In genomic region chr1:130745591-130745990, GRCm38 (mm10) we compare ENCODE assay signal across 37 mouse cellular contexts. TPM values are rescaled to one million over a fixed set of nuclear protein-coding genes. Genes with fewer than 3 reads are reported as not detected.
DNase-seq lines count a peak whose midpoint lies in the region; ATAC-seq and TF ChIP-seq lines count a peak whose summit lies in the region.
"Had no signal": no experiment of that assay in that cellular context is flagged by ENCODE, and none has a peak within 500 bp of the region (broad histone marks: within the 10 kb centered on the region; RNA-seq: fewer than 3 reads in every experiment).

No protein-coding gene starts in this region.

- no peaks in the 10 kb centered on the region for H3K9me3 ChIP-seq in liver, postnatal 0 days (ENCODE audit: low read length)
- no peaks in the 10 kb centered on the region for H3K9me3 ChIP-seq in liver, embryonic 12.5 days (replicated peaks)
- H3K9me3 ChIP-seq in stomach, embryonic 16.5 days (replicated peaks; ENCODE audit: control insufficient read depth, low read length), result no peaks in the 10 kb centered on the region
- H3K9me3 ChIP-seq in kidney, embryonic 15.5 days (replicated peaks), result no peaks in the 10 kb centered on the region
- H3K9me3 ChIP-seq in hindbrain, embryonic 12.5 days (replicated peaks), result no peaks in the 10 kb centered on the region
- H3K9me3 ChIP-seq: hindbrain, embryonic 10.5 days; limb, embryonic 12.5 days; midbrain, embryonic 10.5 days; neural tube, embryonic 13.5 days had no signal

- no peaks in the 10 kb centered on the region for H3K27me3 ChIP-seq in liver, postnatal 0 days (ENCODE audit: insufficient read depth, low read length)
- no peaks in the 10 kb centered on the region for H3K27me3 ChIP-seq in liver, embryonic 12.5 days (replicated peaks)
- H3K27me3 ChIP-seq in stomach, embryonic 16.5 days (ENCODE audit: control insufficient read depth, insufficient read depth, low read length), result no peaks in the 10 kb centered on the region
- H3K27me3 ChIP-seq in kidney, embryonic 15.5 days, result no peaks in the 10 kb centered on the region
- no peaks in the 10 kb centered on the region for H3K27me3 ChIP-seq in hindbrain, embryonic 12.5 days
- H3K27me3 ChIP-seq: limb, embryonic 12.5 days; neural tube, embryonic 13.5 days; Patski had no signal

- no peak overlapping the region for H3K9ac ChIP-seq in liver, postnatal 0 days (replicated peaks)
- H3K9ac ChIP-seq in liver, embryonic 12.5 days, result peak overlapping the region; percentile 22
- H3K9ac ChIP-seq in stomach, embryonic 16.5 days (ENCODE audit: low read length), result no peak overlapping the region
- no peak overlapping the region for H3K9ac ChIP-seq in kidney, embryonic 15.5 days
- H3K9ac ChIP-seq in hindbrain, embryonic 12.5 days, result no peak overlapping the region
- H3K9ac ChIP-seq: limb, embryonic 12.5 days; neural tube, embryonic 13.5 days had no signal

- H3K4me1 ChIP-seq in liver, postnatal 0 days (ENCODE audit: insufficient read depth), result peaks cover 43% of the 10 kb centered on the region
- H3K4me1 ChIP-seq in liver, embryonic 12.5 days, result peaks cover 69% of the 10 kb centered on the region
- H3K4me1 ChIP-seq in stomach, embryonic 16.5 days (ENCODE audit: control insufficient read depth, insufficient read depth, low read length), result peaks cover 11% of the 10 kb centered on the region
- H3K4me1 ChIP-seq in kidney, embryonic 15.5 days, result 0 out of 2 replicates have a peak, but pooled peaks cover 7% of the 10 kb centered on the region
- no peaks in the 10 kb centered on the region for H3K4me1 ChIP-seq in hindbrain, embryonic 12.5 days
- H3K4me1 ChIP-seq: limb, embryonic 12.5 days; neural tube, embryonic 13.5 days had no signal

- 89% methylated on average over 3 of the region's 3 CpGs for WGBS in liver, postnatal 0 days (ENCODE audit: insufficient replicate concordance)
- WGBS in liver, embryonic 12.5 days (ENCODE audit: insufficient replicate concordance), result 89% methylated on average over 3 of the region's 3 CpGs
- WGBS in stomach, embryonic 16.5 days, result 87% methylated on average over 3 of the region's 3 CpGs
- 94% methylated on average over 3 of the region's 3 CpGs for WGBS in kidney, embryonic 15.5 days
- WGBS in hindbrain, embryonic 12.5 days, result 92% methylated on average over 3 of the region's 3 CpGs

- TF ChIP-seq CTCF in liver, postnatal 0 days (IDR thresholded peaks at IDR 0.05; ENCODE audit: low read depth), result no peak

- H3K4me2 ChIP-seq in liver, postnatal 0 days (ENCODE audit: low read depth, low read length), result no peak overlapping the region
- peak overlapping the region; percentile 31; the same call in 1 of the 2 replicates for H3K4me2 ChIP-seq in liver, embryonic 12.5 days
- H3K4me2 ChIP-seq in stomach, embryonic 16.5 days (ENCODE audit: low read depth, low read length), result no peak overlapping the region
- H3K4me2 ChIP-seq in kidney, embryonic 15.5 days, result no peak overlapping the region
- no peak overlapping the region for H3K4me2 ChIP-seq in hindbrain, embryonic 12.5 days (replicated peaks)
- H3K4me2 ChIP-seq: limb, embryonic 12.5 days; neural tube, embryonic 13.5 days had no signal

- no peak for ATAC-seq in liver, postnatal 0 days
- no peak for ATAC-seq in liver, embryonic 12.5 days
- ATAC-seq in stomach, embryonic 16.5 days (ENCODE audit: insufficient read depth, low FRiP score), result no peak
- ATAC-seq in kidney, embryonic 15.5 days (replicated peaks; ENCODE audit: low FRiP score), result no peak
- no peak for ATAC-seq in hindbrain, embryonic 12.5 days (ENCODE audit: low FRiP score)
- ATAC-seq: forebrain, embryonic 16.5 days; hindbrain, embryonic 16.5 days; Patski had no signal

- DNase-seq in liver, result peak; percentile 65
- no peak for DNase-seq in liver, postnatal 0 days
- peak; percentile 30 for DNase-seq in R1 (ENCODE audit: low read depth, low spot score)
- DNase-seq: adrenal gland, adult 2 months; adrenal gland, postnatal 36 days; cerebellum, adult 18-20 months; cerebellum, postnatal 14 days; heart, adult 2 months; heart, postnatal 14 days; kidney, adult 11 months; kidney, postnatal 25 days; lung, adult 18-20 months; lung, postnatal 10 days; retina, postnatal 1 day; right cerebral cortex, postnatal 25 days; thymus, adult 2 months; thymus, postnatal 36 days had no signal

- H3K27ac ChIP-seq in liver, postnatal 0 days (ENCODE audit: low read depth), result no peak overlapping the region
- H3K27ac ChIP-seq in liver, embryonic 12.5 days, result peak overlapping the region; percentile 100
- H3K27ac ChIP-seq in stomach, embryonic 16.5 days (ENCODE audit: low read length), result 0 out of 2 replicates have a peak overlapping the region, but pooled peaks have one; percentile 30
- no peak overlapping the region for H3K27ac ChIP-seq in kidney, embryonic 15.5 days
- H3K27ac ChIP-seq in hindbrain, embryonic 12.5 days, result no peak overlapping the region
- H3K27ac ChIP-seq: heart, adult 2 months; hindbrain, embryonic 10.5 days; limb, embryonic 12.5 days; midbrain, embryonic 10.5 days; neural tube, embryonic 13.5 days had no signal

- no peak for TF ChIP-seq EP300 in liver, postnatal 0 days (IDR thresholded peaks at IDR 0.05; ENCODE audit: low read depth)

- no peak overlapping the region for H3K4me3 ChIP-seq in liver, postnatal 0 days (ENCODE audit: low read depth, low read length)
- no peak overlapping the region for H3K4me3 ChIP-seq in liver, embryonic 12.5 days
- H3K4me3 ChIP-seq in stomach, embryonic 16.5 days (replicated peaks; ENCODE audit: low read length), result no peak overlapping the region
- H3K4me3 ChIP-seq in kidney, embryonic 15.5 days (replicated peaks), result no peak overlapping the region
- no peak overlapping the region for H3K4me3 ChIP-seq in hindbrain, embryonic 12.5 days
- H3K4me3 ChIP-seq: erythroblast, embryonic 14.5 days; heart, adult 2 months; hindbrain, embryonic 10.5 days; limb, embryonic 12.5 days; midbrain, embryonic 10.5 days; myocyte; neural tube, embryonic 13.5 days had no signal

- H3K36me3 ChIP-seq in liver, postnatal 0 days (replicated peaks; ENCODE audit: insufficient read depth, low read length), result peaks cover 17% of the 10 kb centered on the region
- H3K36me3 ChIP-seq in liver, embryonic 12.5 days, result peaks cover 23% of the 10 kb centered on the region
- H3K36me3 ChIP-seq in stomach, embryonic 16.5 days (ENCODE audit: control insufficient read depth, insufficient read depth, low read length), result no peaks in the 10 kb centered on the region
- no peaks in the 10 kb centered on the region for H3K36me3 ChIP-seq in kidney, embryonic 15.5 days
- H3K36me3 ChIP-seq in hindbrain, embryonic 12.5 days, result no peaks in the 10 kb centered on the region
- H3K36me3 ChIP-seq: hindbrain, embryonic 10.5 days; limb, embryonic 12.5 days; midbrain, embryonic 10.5 days; neural tube, embryonic 13.5 days had no signal

RNA-seq across cellular contexts. Expression of gene AA986860, which starts 13.8 kb away (rescaled TPM):
- 1.1 and 1.4 TPM in 2 replicates for polyA plus RNA-seq in liver, postnatal 0 days (2015; fragmentation: Nextera tagmentation; extraction: Ambion mirVana)
- 8.0 and 8.5 TPM in 2 replicates for polyA plus RNA-seq in liver, embryonic 12.5 days (2016; fragmentation: Nextera tagmentation; extraction: Ambion mirVana)
- polyA plus RNA-seq in stomach, embryonic 16.5 days (2015; fragmentation: Nextera tagmentation; extraction: Ambion mirVana), result 44.2 and 52.0 TPM in 2 replicates
- polyA plus RNA-seq in kidney, embryonic 15.5 days (2015; fragmentation: Nextera tagmentation; extraction: Ambion mirVana), result 10.7 and 11.6 TPM in 2 replicates
- polyA plus RNA-seq in hindbrain, embryonic 12.5 days (2016; fragmentation: Nextera tagmentation; extraction: Ambion mirVana), result 1.2 and 1.3 TPM in 2 replicates

RNA-seq across cellular contexts. Expression of gene Pfkfb2, which starts 16.5 kb away (rescaled TPM):
- polyA plus RNA-seq in liver, postnatal 0 days (2015; fragmentation: Nextera tagmentation; extraction: Ambion mirVana), result 2.0 and 2.6 TPM in 2 replicates
- 7.1 and 9.0 TPM in 2 replicates for polyA plus RNA-seq in liver, embryonic 12.5 days (2016; fragmentation: Nextera tagmentation; extraction: Ambion mirVana)
- 11.3 and 11.6 TPM in 2 replicates for polyA plus RNA-seq in stomach, embryonic 16.5 days (2015; fragmentation: Nextera tagmentation; extraction: Ambion mirVana)
- polyA plus RNA-seq in kidney, embryonic 15.5 days (2015; fragmentation: Nextera tagmentation; extraction: Ambion mirVana), result 8.0 and 8.2 TPM in 2 replicates
- polyA plus RNA-seq in hindbrain, embryonic 12.5 days (2016; fragmentation: Nextera tagmentation; extraction: Ambion mirVana), result 17.0 and 17.8 TPM in 2 replicates

RNA-seq across cellular contexts. Expression of gene Yod1, which starts 28.5 kb away (rescaled TPM):
- polyA plus RNA-seq in liver, postnatal 0 days (2015; fragmentation: Nextera tagmentation; extraction: Ambion mirVana), result 17.3 and 20.3 TPM in 2 replicates
- polyA plus RNA-seq in liver, embryonic 12.5 days (2016; fragmentation: Nextera tagmentation; extraction: Ambion mirVana), result 49.3 and 49.7 TPM in 2 replicates
- polyA plus RNA-seq in stomach, embryonic 16.5 days (2015; fragmentation: Nextera tagmentation; extraction: Ambion mirVana), result 14.9 and 15.8 TPM in 2 replicates
- polyA plus RNA-seq in kidney, embryonic 15.5 days (2015; fragmentation: Nextera tagmentation; extraction: Ambion mirVana), result 11.5 TPM in 2 replicates
- polyA plus RNA-seq in hindbrain, embryonic 12.5 days (2016; fragmentation: Nextera tagmentation; extraction: Ambion mirVana), result 19.2 and 19.9 TPM in 2 replicates

RNA-seq across cellular contexts. Expression of gene Gm29427, which starts 30.0 kb away (rescaled TPM):
- polyA plus RNA-seq in liver, postnatal 0 days (2015; fragmentation: Nextera tagmentation; extraction: Ambion mirVana), result 0.07 TPM in 1 of 2 replicates, not detected in the other
- polyA plus RNA-seq in liver, embryonic 12.5 days (2016; fragmentation: Nextera tagmentation; extraction: Ambion mirVana), result not detected in 2 replicates
- polyA plus RNA-seq in stomach, embryonic 16.5 days (2015; fragmentation: Nextera tagmentation; extraction: Ambion mirVana), result 0.09 TPM in 1 of 2 replicates, not detected in the other
- polyA plus RNA-seq in kidney, embryonic 15.5 days (2015; fragmentation: Nextera tagmentation; extraction: Ambion mirVana), result not detected in 2 replicates
- 0.15 TPM in 1 of 2 replicates, not detected in the other for polyA plus RNA-seq in hindbrain, embryonic 12.5 days (2016; fragmentation: Nextera tagmentation; extraction: Ambion mirVana)
- polyA plus RNA-seq: adrenal gland, adult 2 months; brain, embryonic 14.5 days; embryonic facial prominence, embryonic 14.5 days; erythroblast, embryonic 14.5 days; forebrain, embryonic 11.5 days; heart, embryonic 14.5 days; hindbrain, embryonic 10.5 days; hindbrain, embryonic 16.5 days; kidney, embryonic 14.5 days; limb, embryonic 12.5 days; midbrain, embryonic 10.5 days; midbrain, postnatal 0 days; myocyte; neural tube, embryonic 13.5 days had no signal

RNA-seq across cellular contexts. Expression of gene Fcamr, which starts 55.1 kb away (rescaled TPM):
- polyA plus RNA-seq in liver, postnatal 0 days (2015; fragmentation: Nextera tagmentation; extraction: Ambion mirVana), result not detected in 2 replicates
- not detected in 2 replicates for polyA plus RNA-seq in liver, embryonic 12.5 days (2016; fragmentation: Nextera tagmentation; extraction: Ambion mirVana)
- 0.42 and 0.56 TPM in 2 replicates for polyA plus RNA-seq in stomach, embryonic 16.5 days (2015; fragmentation: Nextera tagmentation; extraction: Ambion mirVana)
- not detected in 2 replicates for polyA plus RNA-seq in kidney, embryonic 15.5 days (2015; fragmentation: Nextera tagmentation; extraction: Ambion mirVana)
- not detected in 2 replicates for polyA plus RNA-seq in hindbrain, embryonic 12.5 days (2016; fragmentation: Nextera tagmentation; extraction: Ambion mirVana)
- polyA plus RNA-seq: adrenal gland, adult 2 months; cortical plate, adult 2 months; erythroblast, embryonic 14.5 days; forebrain, embryonic 11.5 days; forebrain, embryonic 16.5 days; hindbrain, embryonic 10.5 days; hindbrain, embryonic 16.5 days; kidney, embryonic 14.5 days; limb, embryonic 12.5 days; midbrain, embryonic 10.5 days; midbrain, postnatal 0 days; myocyte; neural tube, embryonic 13.5 days had no signal

Comparison
In these comparisons a context has a peak if more than half of its experiments do, and no peak if none do; other contexts are left out.
1. H3K27ac ChIP-seq: peak in liver, embryonic 12.5 days (single experiment) and stomach, embryonic 16.5 days (single experiment); none in liver, postnatal 0 days (single experiment), kidney, embryonic 15.5 days (single experiment) and hindbrain, embryonic 12.5 days (single experiment).